Mouse (Mus musculus): ENCODE measurements at regions not wholly inside any gene's neighbourhood (a gene's known extent, or its start where the extent isn't known, plus 50 kb on each side); places are given as distances from the start of the nearest gene placed in this dataset.

GRCm38 (mm10) chr1:34709089-34709488 is 129.6 kb downstream of the Amer3 start:
- 85% methylated on average over 2 of the region's 2 CpGs for WGBS
- no peak overlapping the region for H3K27ac ChIP-seq (replicated peaks in 1 of 2; ENCODE audit: control insufficient read depth in 1 of 2, insufficient read depth in 1 of 2, low read depth in 2 of 2, low read length in 2 of 2)
- H3K27me3 ChIP-seq (ENCODE audit: control insufficient read depth, insufficient read depth, low read length) = no peaks in the 10 kb centered on the region
- no peaks in the 10 kb centered on the region for H3K9me3 ChIP-seq (ENCODE audit: control insufficient read depth, low read length)
- no peaks in the 10 kb centered on the region for H3K36me3 ChIP-seq (ENCODE audit: control insufficient read depth, insufficient read depth, low read length)
- H3K9ac ChIP-seq (ENCODE audit: low read length) = no peak overlapping the region
- no peak overlapping the region for H3K4me3 ChIP-seq (ENCODE audit: control insufficient read depth in 1 of 2, insufficient read depth in 1 of 2, low read depth in 1 of 2, low read length in 2 of 2)
- H3K4me1 ChIP-seq (ENCODE audit: control insufficient read depth in 2 of 2, insufficient read depth in 2 of 2, low read length in 2 of 2) = no peaks in the 10 kb centered on the region
- H3K4me2 ChIP-seq (ENCODE audit: low read length) = no peak overlapping the region
- no peak for ATAC-seq (ENCODE audit: insufficient number of reproducible peaks, insufficient read depth, low FRiP score, low read depth)

- Histone ChIP-seq H3K9ac (ENCODE audit: low read length) (no peak overlapping the region), H3K9me3 (ENCODE audit: control insufficient read depth, low read length) (no peaks in the 10 kb centered on the region), H3K4me3 (ENCODE audit: control insufficient read depth in 1 of 2, insufficient read depth in 1 of 2, low read depth in 1 of 2, low read length in 2 of 2) (no peak overlapping the region), H3K36me3 (ENCODE audit: control insufficient read depth, insufficient read depth, low read length) (no peaks in the 10 kb centered on the region), H3K4me1 (ENCODE audit: control insufficient read depth in 2 of 2, insufficient read depth in 2 of 2, low read length in 2 of 2) (no peaks in the 10 kb centered on the region), H3K27me3 (ENCODE audit: control insufficient read depth, insufficient read depth, low read length) (no peaks in the 10 kb centered on the region), H3K27ac (replicated peaks in 1 of 2; ENCODE audit: control insufficient read depth in 1 of 2, insufficient read depth in 1 of 2, low read depth in 2 of 2, low read length in 2 of 2) (no peak overlapping the region), H3K4me2 (ENCODE audit: low read length) (no peak overlapping the region)
- 50% methylated on average over 5 of the region's 5 CpGs for WGBS
- ATAC-seq (ENCODE audit: insufficient number of reproducible peaks, insufficient read depth, low FRiP score, low read depth) = no peak
These were observed 120.2 kb downstream of the Fam168b start for GRCm38 (mm10) chr1:34722674-34723073.

GRCm38 (mm10) chr1:34732156-34732555 is 110.7 kb downstream of the Fam168b start:
- 41% methylated on average over 7 of the region's 7 CpGs for WGBS
- H3K4me3 ChIP-seq (ENCODE audit: control insufficient read depth in 1 of 2, insufficient read depth in 1 of 2, low read depth in 1 of 2, low read length in 2 of 2) = no peak overlapping the region
- no peak overlapping the region for H3K4me2 ChIP-seq (ENCODE audit: low read length)
- no peaks in the 10 kb centered on the region for H3K9me3 ChIP-seq (ENCODE audit: control insufficient read depth, low read length)
- H3K4me1 ChIP-seq (ENCODE audit: control insufficient read depth in 2 of 2, insufficient read depth in 2 of 2, low read length in 2 of 2) = peaks cover 0 to 11% of the 10 kb centered on the region in 2 experiments; a peak in 1 of 4 replicates
- H3K27ac ChIP-seq (replicated peaks in 1 of 2; ENCODE audit: control insufficient read depth in 1 of 2, insufficient read depth in 1 of 2, low read depth in 2 of 2, low read length in 2 of 2) = no peak overlapping the region
- H3K36me3 ChIP-seq (ENCODE audit: control insufficient read depth, insufficient read depth, low read length) = no peaks in the 10 kb centered on the region
- no peak for ATAC-seq (ENCODE audit: insufficient number of reproducible peaks, insufficient read depth, low FRiP score, low read depth)
- no peak overlapping the region for H3K9ac ChIP-seq (ENCODE audit: low read length)
- no peaks in the 10 kb centered on the region for H3K27me3 ChIP-seq (ENCODE audit: control insufficient read depth, insufficient read depth, low read length)

GRCm38 (mm10) chr1:34733026-34733913 is 109.6 kb downstream of the Fam168b start:
- Histone ChIP-seq H3K27ac (replicated peaks in 1 of 2; ENCODE audit: control insufficient read depth in 1 of 2, insufficient read depth in 1 of 2, low read depth in 2 of 2, low read length in 2 of 2) (no peak overlapping the region), H3K4me3 (ENCODE audit: control insufficient read depth in 1 of 2, insufficient read depth in 1 of 2, low read depth in 1 of 2, low read length in 2 of 2) (no peak overlapping the region), H3K36me3 (ENCODE audit: control insufficient read depth, insufficient read depth, low read length) (no peaks in the 10 kb centered on the region), H3K9me3 (ENCODE audit: control insufficient read depth, low read length) (no peaks in the 10 kb centered on the region), H3K27me3 (ENCODE audit: control insufficient read depth, insufficient read depth, low read length) (no peaks in the 10 kb centered on the region), H3K4me2 (ENCODE audit: low read length) (no peak overlapping the region), H3K4me1 (ENCODE audit: control insufficient read depth in 2 of 2, insufficient read depth in 2 of 2, low read length in 2 of 2) (peaks cover 0 to 11% of the 10 kb centered on the region in 2 experiments; a peak in 1 of 4 replicates), H3K9ac (ENCODE audit: low read length) (no peak overlapping the region)
- no peak for ATAC-seq (ENCODE audit: insufficient number of reproducible peaks, insufficient read depth, low FRiP score, low read depth)
- 74% methylated on average over 17 of the region's 17 CpGs for WGBS

- Histone ChIP-seq H3K9ac (ENCODE audit: low read length) (no peak overlapping the region), H3K4me3 (ENCODE audit: control insufficient read depth in 1 of 2, insufficient read depth in 1 of 2, low read depth in 1 of 2, low read length in 2 of 2) (no peak overlapping the region), H3K4me1 (ENCODE audit: control insufficient read depth in 2 of 2, insufficient read depth in 2 of 2, low read length in 2 of 2) (no peaks in the 10 kb centered on the region; a peak in 1 of 4 replicates), H3K36me3 (ENCODE audit: control insufficient read depth, insufficient read depth, low read length) (no peaks in the 10 kb centered on the region), H3K4me2 (ENCODE audit: low read length) (no peak overlapping the region), H3K27me3 (ENCODE audit: control insufficient read depth, insufficient read depth, low read length) (no peaks in the 10 kb centered on the region), H3K27ac (replicated peaks in 1 of 2; ENCODE audit: control insufficient read depth in 1 of 2, insufficient read depth in 1 of 2, low read depth in 2 of 2, low read length in 2 of 2) (no peak overlapping the region), H3K9me3 (ENCODE audit: control insufficient read depth, low read length) (no peaks in the 10 kb centered on the region)
- 44% methylated on average over 14 of the region's 14 CpGs for WGBS
- ATAC-seq (ENCODE audit: insufficient number of reproducible peaks, insufficient read depth, low FRiP score, low read depth) = no peak
These were observed 104.3 kb downstream of the Fam168b start for GRCm38 (mm10) chr1:34738386-34739067.

GRCm38 (mm10) chr1:34739621-34740020 is 103.2 kb downstream of the Fam168b start:
- H3K4me3 ChIP-seq (ENCODE audit: control insufficient read depth in 1 of 2, insufficient read depth in 1 of 2, low read depth in 1 of 2, low read length in 2 of 2) = no peak overlapping the region
- no peak overlapping the region for H3K27ac ChIP-seq (replicated peaks in 1 of 2; ENCODE audit: control insufficient read depth in 1 of 2, insufficient read depth in 1 of 2, low read depth in 2 of 2, low read length in 2 of 2)
- no peak overlapping the region for H3K4me2 ChIP-seq (ENCODE audit: low read length)
- H3K27me3 ChIP-seq (ENCODE audit: control insufficient read depth, insufficient read depth, low read length) = no peaks in the 10 kb centered on the region
- H3K9ac ChIP-seq (ENCODE audit: low read length) = no peak overlapping the region
- H3K9me3 ChIP-seq (ENCODE audit: control insufficient read depth, low read length) = no peaks in the 10 kb centered on the region
- no peaks in the 10 kb centered on the region for H3K4me1 ChIP-seq (ENCODE audit: control insufficient read depth in 2 of 2, insufficient read depth in 2 of 2, low read length in 2 of 2)
- 58% methylated on average over 4 of the region's 4 CpGs for WGBS
- H3K36me3 ChIP-seq (ENCODE audit: control insufficient read depth, insufficient read depth, low read length) = no peaks in the 10 kb centered on the region
- ATAC-seq (ENCODE audit: insufficient number of reproducible peaks, insufficient read depth, low FRiP score, low read depth) = no peak

GRCm38 (mm10) chr1:34740891-34741290 is 102.0 kb downstream of the Fam168b start:
- H3K9ac ChIP-seq (ENCODE audit: low read length) = no peak overlapping the region
- WGBS = 55% methylated on average over 7 of the region's 7 CpGs

More at GRCm38 (mm10) chr1:34740891-34741290, 102.0 kb downstream of the Fam168b start:
- Histone ChIP-seq H3K4me2 (ENCODE audit: low read length) (no peak overlapping the region), H3K36me3 (ENCODE audit: control insufficient read depth, insufficient read depth, low read length) (no peaks in the 10 kb centered on the region), H3K27me3 (ENCODE audit: control insufficient read depth, insufficient read depth, low read length) (no peaks in the 10 kb centered on the region), H3K9me3 (ENCODE audit: control insufficient read depth, low read length) (no peaks in the 10 kb centered on the region), H3K27ac (replicated peaks in 1 of 2; ENCODE audit: control insufficient read depth in 1 of 2, insufficient read depth in 1 of 2, low read depth in 2 of 2, low read length in 2 of 2) (no peak overlapping the region), H3K4me1 (ENCODE audit: control insufficient read depth in 2 of 2, insufficient read depth in 2 of 2, low read length in 2 of 2) (no peaks in the 10 kb centered on the region), H3K4me3 (ENCODE audit: control insufficient read depth in 1 of 2, insufficient read depth in 1 of 2, low read depth in 1 of 2, low read length in 2 of 2) (no peak overlapping the region)
- no peak for ATAC-seq (ENCODE audit: insufficient number of reproducible peaks, insufficient read depth, low FRiP score, low read depth)

Measured in heart, embryonic 14.5 days (tissue).